Mouse (Mus musculus): ENCODE data around the gene Ybey. TPM values are rescaled to one million over a fixed set of nuclear protein-coding genes. Genes with fewer than 3 reads are reported as not detected.

The Ybey gene
- total and polyA plus RNA-seq, 3 experiments: 2.2 to 3.7 (median 3.5) TPM

GRCm38 (mm10) chr10:76481480-76481879 lies 12.6 kb upstream of the Ybey start:
- intact Hi-C loops (cut with DNase I): no loop called here
- Histone ChIP-seq H3K36me3 (ENCODE audit: control insufficient read depth, insufficient read depth, low read length) (no peaks in the 10 kb centered on the region), H3K27ac (no peak overlapping the region), H3K9ac (ENCODE audit: low read depth, low read length) (no peak overlapping the region), H3K27me3 (ENCODE audit: control insufficient read depth, insufficient read depth, low read length) (no peaks in the 10 kb centered on the region), H3K4me1 (ENCODE audit: control insufficient read depth, insufficient read depth, low read length) (no peaks in the 10 kb centered on the region), H3K79me2 (replicated peaks; ENCODE audit: control insufficient read depth, insufficient read depth, low read length) (no peaks in the 10 kb centered on the region), H3K4me3 (no peak overlapping the region)
- TF ChIP-seq CTCF (IDR thresholded peaks at IDR 0.05) (no peak), POLR2A (IDR thresholded peaks at IDR 0.05; ENCODE audit: insufficient read depth, low read depth, low read length) (no peak)
- 70% methylated on average over 6 of the region's 6 CpGs for WGBS
- DNase-seq: no peak

- WGBS: 92% methylated on average over 13 of the region's 13 CpGs
- intact Hi-C loops (cut with DNase I): no loop called here
- no peaks in the 10 kb centered on the region for H3K36me3 ChIP-seq (ENCODE audit: control insufficient read depth, insufficient read depth, low read length)
- no peak for TF ChIP-seq POLR2A (IDR thresholded peaks at IDR 0.05; ENCODE audit: insufficient read depth, low read depth, low read length)
- no peak for TF ChIP-seq CTCF (IDR thresholded peaks at IDR 0.05)
- TF ChIP-seq EP300 (IDR thresholded peaks at IDR 0.05; ENCODE audit: insufficient read depth, low read depth, low read length): no peak
- H3K27ac ChIP-seq: no peak overlapping the region
- H3K4me1 ChIP-seq (ENCODE audit: control insufficient read depth, insufficient read depth, low read length): no peaks in the 10 kb centered on the region
- no peaks in the 10 kb centered on the region for H3K27me3 ChIP-seq (ENCODE audit: control insufficient read depth, insufficient read depth, low read length)
- no peak overlapping the region for H3K4me3 ChIP-seq
- DNase-seq: no peak
- no peaks in the 10 kb centered on the region for H3K79me2 ChIP-seq (replicated peaks; ENCODE audit: control insufficient read depth, insufficient read depth, low read length)
- no peak overlapping the region for H3K9ac ChIP-seq (ENCODE audit: low read depth, low read length)
Measured at GRCm38 (mm10) chr10:76480851-76481250, 11.9 kb upstream of the Ybey start.

GRCm38 (mm10) chr10:76473759-76474158 lies 4.8 kb upstream of the Ybey start:
- intact Hi-C loops (cut with DNase I): no loop called here
- no peaks in the 10 kb centered on the region; the same call in 1 of the 2 replicates for H3K36me3 ChIP-seq (ENCODE audit: control insufficient read depth, insufficient read depth, low read length)
- TF ChIP-seq EP300 (IDR thresholded peaks at IDR 0.05; ENCODE audit: insufficient read depth, low read depth, low read length) (no peak), POLR2A (IDR thresholded peaks at IDR 0.05; ENCODE audit: insufficient read depth, low read depth, low read length) (no peak), CTCF (IDR thresholded peaks at IDR 0.05) (no peak)
- H3K9ac ChIP-seq (ENCODE audit: low read depth, low read length): no peak overlapping the region; the same call in 1 of the 2 replicates
- H3K79me2 ChIP-seq (replicated peaks; ENCODE audit: control insufficient read depth, insufficient read depth, low read length): peaks cover 6% of the 10 kb centered on the region; the same call in 1 of the 2 replicates
- H3K27me3 ChIP-seq (ENCODE audit: control insufficient read depth, insufficient read depth, low read length): no peaks in the 10 kb centered on the region
- H3K4me3 ChIP-seq: no peak overlapping the region
- no peak overlapping the region for H3K27ac ChIP-seq
- DNase-seq: no peak
- 89% methylated on average over 5 of the region's 5 CpGs for WGBS
- peaks cover 1% of the 10 kb centered on the region for H3K4me1 ChIP-seq (ENCODE audit: control insufficient read depth, insufficient read depth, low read length)

GRCm38 (mm10) chr10:76462721-76463120 lies 6.2 kb downstream of the Ybey start:
- Histone ChIP-seq H3K9ac (ENCODE audit: low read depth, low read length) (no peak overlapping the region), H3K36me3 (ENCODE audit: control insufficient read depth, insufficient read depth, low read length) (no peaks in the 10 kb centered on the region), H3K79me2 (replicated peaks; ENCODE audit: control insufficient read depth, insufficient read depth, low read length) (no peaks in the 10 kb centered on the region; the same call in 1 of the 2 replicates), H3K27ac (no peak overlapping the region), H3K27me3 (ENCODE audit: control insufficient read depth, insufficient read depth, low read length) (no peaks in the 10 kb centered on the region), H3K4me1 (ENCODE audit: control insufficient read depth, insufficient read depth, low read length) (no peaks in the 10 kb centered on the region), H3K4me3 (no peak overlapping the region)
- no peak for TF ChIP-seq POLR2A (IDR thresholded peaks at IDR 0.05; ENCODE audit: insufficient read depth, low read depth, low read length)
- no peak for TF ChIP-seq EP300 (IDR thresholded peaks at IDR 0.05; ENCODE audit: insufficient read depth, low read depth, low read length)
- TF ChIP-seq CTCF (IDR thresholded peaks at IDR 0.05): no peak
- DNase-seq: no peak
- 87% methylated on average over 6 of the region's 6 CpGs for WGBS
- intact Hi-C loops (cut with DNase I): no loop called here

- Histone ChIP-seq H3K27me3 (ENCODE audit: control insufficient read depth, insufficient read depth, low read length) (no peaks in the 10 kb centered on the region), H3K4me1 (ENCODE audit: control insufficient read depth, insufficient read depth, low read length) (no peaks in the 10 kb centered on the region), H3K27ac (no peak overlapping the region), H3K9ac (ENCODE audit: low read depth, low read length) (no peak overlapping the region), H3K4me3 (no peak overlapping the region), H3K36me3 (ENCODE audit: control insufficient read depth, insufficient read depth, low read length) (no peaks in the 10 kb centered on the region), H3K79me2 (replicated peaks; ENCODE audit: control insufficient read depth, insufficient read depth, low read length) (no peaks in the 10 kb centered on the region; the same call in 1 of the 2 replicates)
- no peak for TF ChIP-seq EP300 (IDR thresholded peaks at IDR 0.05; ENCODE audit: insufficient read depth, low read depth, low read length)
- no peak for TF ChIP-seq CTCF (IDR thresholded peaks at IDR 0.05)
- no peak for TF ChIP-seq POLR2A (IDR thresholded peaks at IDR 0.05; ENCODE audit: insufficient read depth, low read depth, low read length)
- DNase-seq: no peak
- 90% methylated on average over 7 of the region's 7 CpGs for WGBS
- intact Hi-C loops (cut with DNase I): no loop called here
Measured at GRCm38 (mm10) chr10:76462312-76462711, 6.6 kb downstream of the Ybey start.

GRCm38 (mm10) chr10:76461255-76461654 lies 7.7 kb downstream of the Ybey start:
- H3K36me3 ChIP-seq (ENCODE audit: control insufficient read depth, insufficient read depth, low read length): no peaks in the 10 kb centered on the region
- DNase-seq: no peak
- TF ChIP-seq EP300 (IDR thresholded peaks at IDR 0.05; ENCODE audit: insufficient read depth, low read depth, low read length): no peak
- H3K4me3 ChIP-seq: no peak overlapping the region
- WGBS: 90% methylated on average over 1 of the region's 1 CpGs
- H3K79me2 ChIP-seq (replicated peaks; ENCODE audit: control insufficient read depth, insufficient read depth, low read length): no peaks in the 10 kb centered on the region; the same call in 1 of the 2 replicates
- no peaks in the 10 kb centered on the region for H3K27me3 ChIP-seq (ENCODE audit: control insufficient read depth, insufficient read depth, low read length)
- H3K27ac ChIP-seq: no peak overlapping the region
- H3K9ac ChIP-seq (ENCODE audit: low read depth, low read length): no peak overlapping the region
- H3K4me1 ChIP-seq (ENCODE audit: control insufficient read depth, insufficient read depth, low read length): no peaks in the 10 kb centered on the region
- intact Hi-C loops (cut with DNase I): no loop called here
